13 mouse cellular contexts compared by ENCODE assay signal in the genomic region with DNA sequence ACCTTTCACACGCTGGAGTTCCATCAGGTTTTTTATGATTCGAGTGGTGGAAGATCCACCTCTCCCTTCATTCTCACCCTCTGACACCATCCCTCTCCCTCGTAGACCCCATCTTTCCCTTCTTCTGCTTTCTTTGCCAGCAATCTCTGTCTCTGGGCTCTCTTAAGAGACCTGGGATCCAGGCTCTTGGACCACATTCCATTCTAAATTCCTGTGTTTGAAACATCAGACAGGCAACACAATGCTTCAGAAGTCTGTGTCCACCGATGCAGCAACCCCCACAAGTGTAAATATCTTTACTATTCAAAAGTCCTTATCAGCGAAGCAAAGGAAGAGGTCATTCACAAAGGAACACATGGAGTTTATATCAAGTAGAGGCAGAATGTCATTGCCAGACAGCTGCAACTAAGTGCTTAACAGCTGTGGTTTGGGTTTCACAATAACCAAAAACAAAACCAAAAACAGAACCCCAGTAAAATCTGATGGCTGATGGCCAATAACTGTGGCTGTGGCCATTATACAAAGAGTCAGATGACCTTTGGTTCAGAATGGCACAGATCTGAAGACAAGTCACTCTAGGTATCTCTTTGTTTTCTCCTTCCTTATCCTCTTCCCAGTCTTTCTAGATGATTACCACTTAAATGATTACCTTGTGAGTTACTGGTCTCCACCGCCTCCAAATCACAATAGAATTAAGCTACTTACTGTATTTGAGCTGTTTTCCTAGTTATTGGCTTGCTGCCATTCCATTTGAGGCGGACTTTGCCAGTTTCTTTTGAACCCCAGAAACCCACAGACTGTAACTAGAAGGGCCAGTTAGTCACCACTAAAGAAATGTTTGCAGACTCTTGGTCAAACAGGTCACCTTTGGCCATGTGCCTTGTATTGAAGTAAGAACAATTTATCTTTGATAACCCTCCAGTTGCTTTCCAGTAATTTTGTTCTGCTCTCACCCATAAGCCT.
DNase-seq lines count a peak whose midpoint lies in the region; ATAC-seq and TF ChIP-seq lines count a peak whose summit lies in the region.
"Had no signal": no experiment of that assay in that cellular context is flagged by ENCODE, and none has a peak within 500 bp of the region (broad histone marks: within the 10 kb centered on the region; RNA-seq: fewer than 3 reads in every experiment).

No protein-coding gene starts in this region.

- H3K27ac ChIP-seq in limb, embryonic 13.5 days, result peak overlapping the region; percentile 23; the same call in 1 of the 2 replicates
- no peak overlapping the region for H3K27ac ChIP-seq in limb, embryonic 10.5 days
- peak overlapping the region; percentile 4 for H3K27ac ChIP-seq in bone marrow macrophage, adult 2 months (ENCODE audit: insufficient read depth, low read depth, low read length)
- H3K27ac ChIP-seq in heart, embryonic 16.5 days (ENCODE audit: low read length), result peak overlapping the region; percentile 33; the same call in 1 of the 2 replicates
- H3K27ac ChIP-seq: embryonic facial prominence, embryonic 15.5 days; hindbrain, postnatal 0 days had no signal

- no peaks in the 10 kb centered on the region for H3K27me3 ChIP-seq in limb, embryonic 13.5 days
- H3K27me3 ChIP-seq in limb, embryonic 10.5 days (ENCODE audit: low read depth, poor library complexity, severe bottlenecking), result no peaks in the 10 kb centered on the region
- H3K27me3 ChIP-seq in heart, embryonic 16.5 days (ENCODE audit: control insufficient read depth, insufficient read depth, low read length), result no peaks in the 10 kb centered on the region
- no peaks in the 10 kb centered on the region for H3K27me3 ChIP-seq in myocyte (ENCODE audit: control insufficient read depth, insufficient read depth, insufficient read length)
- H3K27me3 ChIP-seq: embryonic facial prominence, embryonic 15.5 days had no signal

- TF ChIP-seq CTCF in bone marrow macrophage, adult 2 months (IDR thresholded peaks at IDR 0.05; ENCODE audit: low read depth, low read length), result no peak

- H3K9me3 ChIP-seq in limb, embryonic 13.5 days, result no peaks in the 10 kb centered on the region
- H3K9me3 ChIP-seq in limb, embryonic 10.5 days (replicated peaks), result no peaks in the 10 kb centered on the region
- H3K9me3 ChIP-seq in heart, embryonic 16.5 days (replicated peaks; ENCODE audit: control insufficient read depth, low read length), result no peaks in the 10 kb centered on the region
- H3K9me3 ChIP-seq: embryonic facial prominence, embryonic 15.5 days had no signal

- H3K79me2 ChIP-seq in myocyte (ENCODE audit: control insufficient read depth, insufficient read depth), result no peaks in the 10 kb centered on the region

- no peak for DNase-seq in limb, embryonic 10.5 days (ENCODE audit: low spot score)
- DNase-seq in natural killer cell, adult 2 months (ENCODE audit: low spot score in 2 of 2), result no peak
- no peak for DNase-seq in layer of hippocampus, adult 8-10 months (ENCODE audit: low spot score in 2 of 2)
- DNase-seq: cerebellum, adult 2 months; kidney, postnatal 10 days; thymus, adult 2 months had no signal

- H3K4me1 ChIP-seq in limb, embryonic 13.5 days, result peaks cover 13% of the 10 kb centered on the region; the same call in 1 of the 2 replicates
- no peaks in the 10 kb centered on the region for H3K4me1 ChIP-seq in limb, embryonic 10.5 days
- peaks cover 11% of the 10 kb centered on the region for H3K4me1 ChIP-seq in bone marrow macrophage, adult 2 months (ENCODE audit: control insufficient read depth, insufficient read depth, low read length)
- H3K4me1 ChIP-seq in heart, embryonic 16.5 days (ENCODE audit: control insufficient read depth, insufficient read depth, low read length), result peaks cover 9% of the 10 kb centered on the region
- H3K4me1 ChIP-seq: embryonic facial prominence, embryonic 15.5 days had no signal

- no peaks in the 10 kb centered on the region for H3K36me3 ChIP-seq in limb, embryonic 13.5 days
- no peaks in the 10 kb centered on the region for H3K36me3 ChIP-seq in limb, embryonic 10.5 days
- H3K36me3 ChIP-seq in heart, embryonic 16.5 days (ENCODE audit: control insufficient read depth, insufficient read depth), result no peaks in the 10 kb centered on the region
- no peaks in the 10 kb centered on the region for H3K36me3 ChIP-seq in myocyte (ENCODE audit: control insufficient read depth, insufficient read depth)
- H3K36me3 ChIP-seq: embryonic facial prominence, embryonic 15.5 days; G1E had no signal

- no peak overlapping the region for H3K4me3 ChIP-seq in limb, embryonic 13.5 days
- H3K4me3 ChIP-seq in limb, embryonic 10.5 days, result no peak overlapping the region
- H3K4me3 ChIP-seq in bone marrow macrophage, adult 2 months (ENCODE audit: insufficient read depth, low read length), result no peak overlapping the region; the same call in 1 of the 2 replicates
- H3K4me3 ChIP-seq in heart, embryonic 16.5 days (ENCODE audit: low read length), result no peak overlapping the region
- no peak overlapping the region for H3K4me3 ChIP-seq in myocyte
- H3K4me3 ChIP-seq: embryonic facial prominence, embryonic 15.5 days had no signal

- no peak overlapping the region for H3ac ChIP-seq in myocyte (ENCODE audit: control insufficient read depth, insufficient read length)

- ATAC-seq in limb, embryonic 13.5 days (ENCODE audit: low FRiP score, low read depth), result peak; percentile 61
- ATAC-seq in heart, embryonic 16.5 days (replicated peaks; ENCODE audit: extremely low read depth, insufficient read depth, low FRiP score), result no peak; the same call in 1 of the 2 replicates
- ATAC-seq: hindbrain, postnatal 0 days had no signal

- WGBS in limb, embryonic 13.5 days, result 56% methylated on average over 7 of the region's 7 CpGs
- 78% methylated on average over 7 of the region's 7 CpGs for WGBS in limb, embryonic 10.5 days
- 36% methylated on average over 7 of the region's 7 CpGs for WGBS in heart, embryonic 16.5 days

- H3K9ac ChIP-seq in limb, embryonic 13.5 days, result no peak overlapping the region
- H3K9ac ChIP-seq in heart, embryonic 16.5 days (ENCODE audit: low read length), result no peak overlapping the region
- H3K9ac ChIP-seq: embryonic facial prominence, embryonic 15.5 days had no signal

- TF ChIP-seq POLR2A in bone marrow macrophage, adult 2 months (IDR thresholded peaks at IDR 0.05; ENCODE audit: borderline replicate concordance, low read depth, low read length), result no peak
- no peak for TF ChIP-seq POLR2A in myocyte (IDR thresholded peaks at IDR 0.05; ENCODE audit: insufficient read length, low read depth)

- no peak overlapping the region for H3K4me2 ChIP-seq in limb, embryonic 13.5 days (replicated peaks)
- no peak overlapping the region for H3K4me2 ChIP-seq in heart, embryonic 16.5 days (ENCODE audit: low read depth, low read length)
- peak overlapping the region; percentile 66 for H3K4me2 ChIP-seq in myocyte (ENCODE audit: low read depth)
- H3K4me2 ChIP-seq: embryonic facial prominence, embryonic 15.5 days had no signal

TF ChIP-seq in myocyte, 11 proteins besides CTCF, POLR2A, EP300 and RAD21:
- TF ChIP-seq MYOD1 (IDR thresholded peaks at IDR 0.05; ENCODE audit: control insufficient read depth in 1 of 3, insufficient read length in 2 of 3, low read depth in 2 of 3), result peak; percentile 87 to 89 (median 89)
- no peak for TF ChIP-seq TCF3 (IDR thresholded peaks at IDR 0.05; ENCODE audit: insufficient read length, low read depth)
- TF ChIP-seq POLR2AphosphoS2 (IDR thresholded peaks at IDR 0.05; ENCODE audit: insufficient read length, low read depth), result no peak
- peak; percentile 59 for TF ChIP-seq USF1 (IDR thresholded peaks at IDR 0.05; ENCODE audit: low read depth)
- TF ChIP-seq MYOG (IDR thresholded peaks at IDR 0.05; ENCODE audit: control insufficient read depth in 1 of 3, insufficient read depth in 1 of 3, insufficient read length in 2 of 3, low read depth in 2 of 3), result peak in 1 of 3 experiments; percentile 96
- TF ChIP-seq MAX (IDR thresholded peaks at IDR 0.05; ENCODE audit: low read depth), result no peak
- peak; percentile 96 for TF ChIP-seq CEBPB (IDR thresholded peaks at IDR 0.05; ENCODE audit: insufficient read depth, poor library complexity, severe bottlenecking)
- peak; percentile 81 for TF ChIP-seq TCF12 (IDR thresholded peaks at IDR 0.05; ENCODE audit: insufficient read depth, poor library complexity, severe bottlenecking)
